Mouse (Mus musculus) liver, embryonic 14.5 days (tissue): Measurements from ENCODE around the gene Yeats4. TPM values are rescaled to one million over a fixed set of nuclear protein-coding genes. Genes with fewer than 3 reads are reported as not detected.
A peak's percentile ranks its signal among the peaks of the same experiment; 100 is the strongest.

Experiments
- ATAC-seq: fragments of 200-750 bp; cut with Nextera tagmentation; 2 replicates; pipeline ENCODE4 v1.8.0; 2017; ENCODE audit warnings: moderate number of reproducible peaks, mild to moderate bottlenecking, moderate library complexity; ENCODE audit not compliant: insufficient read depth
- DNase-seq, 3 experiments: peaks; one replicate each; pipeline ENCODE4 v3.0.0-alpha.2; 2012 to 2013; ENCODE audit warnings: low read depth in 3 of 3, low spot score in 3 of 3
- H3K27ac ChIP-seq: fragments of 300-500 bp; sonication (generic); 2 replicates; pipeline ENCODE4 v1.5.1; 2014; ENCODE audit warnings: moderate library complexity, mild to moderate bottlenecking, control low read depth, inconsistent platforms
- H3K27me3 ChIP-seq: fragments of 300-500 bp; sonication (generic); 2 replicates; pipeline ENCODE4 v1.6.1; 2014; ENCODE audit warnings: mild to moderate bottlenecking, low read length, moderate library complexity; ENCODE audit not compliant: control insufficient read depth, insufficient read depth
- H3K36me3 ChIP-seq: fragments of 300-500 bp; sonication (generic); replicated peaks from 2 replicates; pipeline ENCODE4 v1.6.1; 2014; ENCODE audit warnings: low read depth; ENCODE audit not compliant: control insufficient read depth, insufficient read depth
- H3K4me1 ChIP-seq, 2 experiments: fragments of 200-500 bp in 1 of 2; fragments of 300-500 bp in 1 of 2; sonication (generic) in 1 of 2; replicated peaks; 2 replicates each; pipeline ENCODE4 v1.6.1; 2012 to 2014; ENCODE audit warnings: antibody characterized with exemption in 1 of 2, inconsistent platforms in 1 of 2, low read length in 1 of 2; ENCODE audit not compliant: control insufficient read depth in 2 of 2, insufficient read depth in 2 of 2
- H3K4me2 ChIP-seq: fragments of 300-500 bp; sonication (generic); 2 replicates; pipeline ENCODE4 v1.6.1; 2014; ENCODE audit warnings: low read depth, mild to moderate bottlenecking, control low read depth, moderate library complexity
- H3K4me3 ChIP-seq, 2 experiments: fragments of 200-500 bp in 1 of 2; fragments of 300-500 bp in 1 of 2; sonication (generic) in 1 of 2; 2 replicates each; pipeline ENCODE4 v1.5.1; 2012 to 2014; ENCODE audit warnings: low read depth in 2 of 2, low read length in 2 of 2, mild to moderate bottlenecking in 2 of 2, control low read depth in 1 of 2, inconsistent platforms in 1 of 2, moderate library complexity in 1 of 2; ENCODE audit not compliant: insufficient read depth in 1 of 2
- H3K9ac ChIP-seq: fragments of 300-500 bp; sonication (generic); replicated peaks from 2 replicates; pipeline ENCODE4 v1.6.1; 2014; ENCODE audit warnings: mild to moderate bottlenecking, control low read depth, moderate library complexity
- H3K9me3 ChIP-seq: fragments of 300-500 bp; sonication (generic); 2 replicates; pipeline ENCODE4 v1.6.1; 2016; ENCODE audit warnings: low read length, mixed read lengths; ENCODE audit not compliant: control insufficient read depth
- CTCF ChIP-seq: IDR thresholded peaks from 2 replicates; pipeline ENCODE4 v1.5.1; 2016; ENCODE audit warnings: antibody characterized with exemption, low read depth, control low read depth
- EP300 ChIP-seq: IDR thresholded peaks from 2 replicates; pipeline ENCODE4 v1.6.1; 2016; ENCODE audit warnings: antibody characterized with exemption, low read depth
- WGBS: fragments of 180-500 bp; shearing (Covaris S2); extraction: QIAGEN DNeasy Blood & Tissue Kit; methylation state at CpG from one replicate; pipeline ENCODE4 v1.1.7; 2014; ENCODE audit not compliant: insufficient replicate concordance; 5-methylcytosine and 5-hydroxymethylcytosine counted together
- polyA plus RNA-seq, 2 experiments: library from polyadenylated mRNA; depleted of rRNA in 1 of 2; stranded (reverse) in 1 of 2; unstranded in 1 of 2; fragments of >200 nt; fragmentation: Nextera tagmentation in 1 of 2; extraction: Ambion mirVana in 1 of 2; gene quantifications; 2 replicates each; pipeline versions ENCODE4 v1.2.1 to v1.2.3; 2012 to 2014

Yeats4 gene
- polyA plus RNA-seq, 2 experiments: 36.1 to 42.0 TPM

- TF ChIP-seq CTCF (no peak), EP300 (no peak)
- no peak overlapping the region for H3K4me3 ChIP-seq
- no peaks in the 10 kb centered on the region for H3K9me3 ChIP-seq
- peaks cover 8 to 17% of the 10 kb centered on the region in 2 experiments for H3K4me1 ChIP-seq
- no peak for DNase-seq
- no peak overlapping the region for H3K9ac ChIP-seq
- no peak for ATAC-seq
- 66% methylated on average over 12 of the region's 12 CpGs for WGBS
- no peak overlapping the region for H3K4me2 ChIP-seq
- H3K27ac ChIP-seq: no peak overlapping the region
- H3K27me3 ChIP-seq: no peaks in the 10 kb centered on the region; the same call in 1 of the 2 replicates
- no peaks in the 10 kb centered on the region for H3K36me3 ChIP-seq
These were observed 49.7 kb downstream of the Yeats4 start for GRCm38 (mm10) chr10:117174645-117175044.

DNA sequence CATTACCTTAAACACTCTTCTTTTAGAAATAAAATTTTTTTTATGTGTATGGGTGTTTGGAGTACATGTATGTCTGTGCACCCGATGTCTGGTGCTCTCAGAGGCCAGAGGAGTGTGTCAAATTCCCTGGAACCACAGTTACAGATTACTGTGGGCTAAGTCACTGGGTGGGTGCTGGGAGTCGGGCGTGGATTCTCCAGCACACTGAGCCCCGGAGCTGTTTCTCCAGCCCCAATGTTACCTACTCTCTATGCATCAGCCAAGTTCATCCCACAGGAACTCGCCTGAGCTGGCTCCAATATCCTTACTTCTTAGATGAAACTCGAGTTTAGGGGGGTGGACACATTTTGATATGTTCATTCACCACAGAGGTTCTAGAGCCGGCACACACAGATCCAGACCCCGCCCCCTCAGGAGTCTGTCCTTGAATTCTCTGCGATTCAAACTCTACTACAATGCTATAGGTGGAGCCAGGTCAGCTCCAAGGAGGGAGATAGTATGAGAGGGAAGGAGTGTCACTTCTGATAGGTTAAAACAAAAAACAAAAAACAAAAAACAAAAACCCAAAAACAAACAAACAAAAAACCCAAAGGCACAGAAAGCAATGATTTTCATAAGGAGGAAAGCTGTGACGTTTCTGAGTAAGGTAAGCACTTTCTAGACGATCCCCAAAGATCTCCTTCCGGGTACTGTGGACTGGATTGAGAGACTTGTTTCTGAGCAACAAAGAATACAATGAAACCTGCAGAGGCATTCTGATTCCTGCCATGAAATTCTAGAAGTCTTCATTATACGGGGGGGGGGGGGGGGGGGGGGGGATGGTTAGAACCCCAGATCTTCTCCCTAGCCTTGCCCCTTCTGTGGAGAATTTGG is 50.5 kb downstream of the Yeats4 start:
- H3K27me3 ChIP-seq: no peaks in the 10 kb centered on the region; the same call in 1 of the 2 replicates
- H3K36me3 ChIP-seq: no peaks in the 10 kb centered on the region
- no peaks in the 10 kb centered on the region for H3K9me3 ChIP-seq
- peak overlapping the region; percentile 54 for H3K4me2 ChIP-seq
- peak overlapping the region; percentile 1; the same call in 1 of the 2 replicates for H3K9ac ChIP-seq
- DNase-seq: no peak
- ATAC-seq: peak; percentile 54; the same call in 1 of the 2 replicates
- no peak overlapping the region for H3K4me3 ChIP-seq
- no peak overlapping the region for H3K27ac ChIP-seq
- TF ChIP-seq EP300: no peak
- WGBS: 41% methylated on average over 13 of the region's 13 CpGs
- H3K4me1 ChIP-seq: peaks cover 8 to 21% of the 10 kb centered on the region in 2 experiments

- Histone ChIP-seq H3K27me3 (no peaks in the 10 kb centered on the region; the same call in 1 of the 2 replicates), H3K27ac (no peak overlapping the region), H3K36me3 (no peaks in the 10 kb centered on the region), H3K4me1 (peaks cover 14 to 27% of the 10 kb centered on the region in 2 experiments), H3K9me3 (no peaks in the 10 kb centered on the region), H3K4me3 (no peak overlapping the region), H3K9ac (no peak overlapping the region), H3K4me2 (no peak overlapping the region)
- ATAC-seq (no peak), DNase-seq (no peak)
- TF ChIP-seq EP300 (no peak), CTCF (no peak)
- WGBS: 80% methylated on average over 1 of the region's 1 CpGs
These were observed 51.2 kb downstream of the Yeats4 start for GRCm38 (mm10) chr10:117173111-117173510.

GRCm38 (mm10) chr10:117172069-117172468 is 52.2 kb downstream of the Yeats4 start:
- Histone ChIP-seq H3K9ac (no peak overlapping the region), H3K27me3 (no peaks in the 10 kb centered on the region; the same call in 1 of the 2 replicates), H3K4me3 (no peak overlapping the region), H3K4me1 (peaks cover 24 to 36% of the 10 kb centered on the region in 2 experiments), H3K9me3 (no peaks in the 10 kb centered on the region), H3K36me3 (no peaks in the 10 kb centered on the region), H3K4me2 (no peak overlapping the region), H3K27ac (no peak overlapping the region)
- TF ChIP-seq CTCF (no peak), EP300 (no peak)
- ATAC-seq (no peak), DNase-seq (no peak)
- WGBS: 62% methylated on average over 3 of the region's 3 CpGs

- Histone ChIP-seq H3K27me3 (no peaks in the 10 kb centered on the region; the same call in 1 of the 2 replicates), H3K4me2 (peak overlapping the region; percentile 63), H3K4me3 (peak overlapping the region; percentile 25 to 28; a peak in 2 of 4 replicates), H3K9ac (peak overlapping the region; percentile 51), H3K36me3 (no peaks in the 10 kb centered on the region), H3K9me3 (no peaks in the 10 kb centered on the region), H3K27ac (peak overlapping the region; percentile 48), H3K4me1 (peaks cover 31 to 46% of the 10 kb centered on the region in 2 experiments)
- DNase-seq (peak; percentile 79 to 82 (median 79)), ATAC-seq (peak; percentile 93)
- 63% methylated on average over 11 of the region's 11 CpGs for WGBS
- TF ChIP-seq CTCF (no peak), EP300 (peak; percentile 92)
These were observed 57.4 kb downstream of the Yeats4 start for GRCm38 (mm10) chr10:117166785-117167425.

Other genes starting within 250 kb of the Yeats4 start
- not detected in 2 replicates for gene Best3, start 238.2 kb downstream of the Yeats4 start, polyA plus RNA-seq (2012; rRNA removed)
- gene Best3, start 238.2 kb downstream of the Yeats4 start, polyA plus RNA-seq (2014; fragmentation: Nextera tagmentation; extraction: Ambion mirVana): not detected in 2 replicates
- not detected in 2 replicates for gene Lrrc10, start 179.2 kb downstream of the Yeats4 start, polyA plus RNA-seq (2012; rRNA removed)
- not detected in 2 replicates for gene Lrrc10, start 179.2 kb downstream of the Yeats4 start, polyA plus RNA-seq (2014; fragmentation: Nextera tagmentation; extraction: Ambion mirVana)
- 78.1 and 137 TPM in 2 replicates for gene Cct2, start 160.7 kb downstream of the Yeats4 start, polyA plus RNA-seq (2012; rRNA removed)
- 170 and 181 TPM in 2 replicates for gene Cct2, start 160.7 kb downstream of the Yeats4 start, polyA plus RNA-seq (2014; fragmentation: Nextera tagmentation; extraction: Ambion mirVana)
- gene Frs2, start 76.0 kb downstream of the Yeats4 start, polyA plus RNA-seq (2012; rRNA removed): 7.9 and 9.2 TPM in 2 replicates
- gene Frs2, start 76.0 kb downstream of the Yeats4 start, polyA plus RNA-seq (2014; fragmentation: Nextera tagmentation; extraction: Ambion mirVana): 8.8 and 11.2 TPM in 2 replicates
- not detected in 2 replicates for gene 9530003J23Rik, start 14.2 kb upstream of the Yeats4 start, polyA plus RNA-seq (2012; rRNA removed)
- gene 9530003J23Rik, start 14.2 kb upstream of the Yeats4 start, polyA plus RNA-seq (2014; fragmentation: Nextera tagmentation; extraction: Ambion mirVana): not detected in 2 replicates
- 93.4 and 95.5 TPM in 2 replicates for gene Lyz2, start 57.8 kb upstream of the Yeats4 start, polyA plus RNA-seq (2012; rRNA removed)
- gene Lyz2, start 57.8 kb upstream of the Yeats4 start, polyA plus RNA-seq (2014; fragmentation: Nextera tagmentation; extraction: Ambion mirVana): 255 and 323 TPM in 2 replicates
- gene Lyz1, start 68.4 kb upstream of the Yeats4 start, polyA plus RNA-seq (2012; rRNA removed): 0.02 TPM in 1 of 2 replicates, not detected in the other
- 0.13 and 0.29 TPM in 2 replicates for gene Lyz1, start 68.4 kb upstream of the Yeats4 start, polyA plus RNA-seq (2014; fragmentation: Nextera tagmentation; extraction: Ambion mirVana)
- gene Cpsf6, start 155.5 kb upstream of the Yeats4 start, polyA plus RNA-seq (2012; rRNA removed): 22.8 and 27.5 TPM in 2 replicates
- gene Cpsf6, start 155.5 kb upstream of the Yeats4 start, polyA plus RNA-seq (2014; fragmentation: Nextera tagmentation; extraction: Ambion mirVana): 51.7 and 54.5 TPM in 2 replicates